Mouse (Mus musculus): ENCODE measurements at regions not wholly inside any gene's neighbourhood (a gene's known extent, or its start where the extent isn't known, plus 50 kb on each side); places are given as distances from the start of the nearest gene placed in this dataset.

DNA sequence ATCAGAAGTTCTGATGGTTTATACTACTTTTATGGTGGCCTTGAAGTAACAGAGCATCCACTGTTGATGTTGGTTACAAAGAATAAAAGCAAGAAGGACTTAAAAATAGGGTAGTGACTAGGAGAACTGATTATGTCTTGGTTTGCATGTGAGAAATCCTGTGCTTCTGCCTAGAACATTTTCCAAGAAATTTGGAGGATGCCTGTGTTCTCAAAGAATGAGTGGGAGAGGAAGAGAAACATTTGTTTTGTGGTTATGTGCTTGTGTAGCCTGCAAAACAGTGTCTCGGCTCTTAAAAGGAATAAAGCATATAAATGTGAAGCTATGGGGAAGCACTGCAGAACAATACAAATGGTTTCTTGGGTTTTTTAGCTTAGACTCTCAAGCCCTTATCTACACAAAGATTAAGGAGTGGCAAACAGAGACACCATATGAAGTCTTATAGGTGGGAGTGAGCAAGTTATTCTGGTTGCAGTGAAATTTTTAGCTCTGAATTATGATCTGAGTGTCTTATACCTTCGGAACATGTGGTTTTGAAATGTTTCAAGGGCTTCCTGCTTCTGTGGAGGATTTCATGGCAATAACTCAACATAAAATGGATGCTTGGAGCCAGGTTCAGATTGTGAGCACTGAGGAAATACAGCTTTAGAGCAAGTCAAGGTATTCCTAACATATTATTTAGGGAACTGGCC, 372.1 kb upstream of the Man1a start:
- DNase-seq (ENCODE audit: low spot score in 2 of 2) = peak in 1 of 2 experiments; percentile 12

- DNase-seq (ENCODE audit: low spot score in 2 of 2) = no peak
These were observed 327.0 kb upstream of the Man1a start for GRCm38 (mm10) chr10:54403223-54403926.

DNA sequence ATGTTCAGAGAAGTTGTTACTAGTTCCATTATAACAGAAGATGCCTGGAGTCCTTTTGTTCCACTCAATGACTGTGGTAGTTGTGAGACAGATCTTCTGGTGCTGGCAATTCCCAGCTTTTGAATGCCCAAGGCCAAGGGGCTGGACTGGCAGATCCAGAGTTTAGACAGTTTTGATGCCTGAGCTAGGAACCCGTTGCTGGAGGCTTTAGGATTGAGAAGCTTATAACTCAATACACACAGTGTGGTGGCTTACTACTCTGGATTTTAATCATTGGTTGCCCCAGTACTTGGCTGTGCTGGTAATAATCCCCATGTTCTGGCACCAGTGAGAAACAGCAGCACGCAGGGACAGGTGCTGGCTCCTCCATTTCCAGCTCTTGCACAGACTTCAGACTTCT, 307.3 kb upstream of the Man1a start:
- no peak for DNase-seq (ENCODE audit: low spot score in 2 of 2)

GRCm38 (mm10) chr10:54381530-54381929, 305.1 kb upstream of the Man1a start:
- DNase-seq (ENCODE audit: low spot score in 2 of 2) = peak; percentile 2 to 3

DNA sequence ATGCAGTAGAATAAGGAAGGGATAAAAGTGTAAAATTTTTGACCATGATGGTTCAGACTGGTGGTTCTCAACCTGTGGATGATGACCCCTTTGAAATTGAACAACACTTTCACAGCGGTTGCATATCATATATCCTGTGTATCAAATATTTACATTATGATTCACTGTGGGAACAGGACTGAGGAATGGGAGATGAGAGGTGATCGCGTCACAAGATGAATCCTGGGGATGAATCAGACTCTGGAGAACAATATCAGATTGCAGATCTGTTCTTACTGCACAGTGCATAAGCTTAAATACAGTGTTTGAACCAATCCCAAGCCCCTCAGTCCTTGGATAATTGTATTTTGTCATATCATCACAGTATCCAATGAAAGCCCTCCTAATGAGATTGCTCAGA, 292.7 kb upstream of the Man1a start:
- DNase-seq (ENCODE audit: low spot score in 2 of 2) = no peak

GRCm38 (mm10) chr10:54365315-54365714, 288.9 kb upstream of the Man1a start:
- DNase-seq (ENCODE audit: low spot score in 2 of 2) = no peak

DNA sequence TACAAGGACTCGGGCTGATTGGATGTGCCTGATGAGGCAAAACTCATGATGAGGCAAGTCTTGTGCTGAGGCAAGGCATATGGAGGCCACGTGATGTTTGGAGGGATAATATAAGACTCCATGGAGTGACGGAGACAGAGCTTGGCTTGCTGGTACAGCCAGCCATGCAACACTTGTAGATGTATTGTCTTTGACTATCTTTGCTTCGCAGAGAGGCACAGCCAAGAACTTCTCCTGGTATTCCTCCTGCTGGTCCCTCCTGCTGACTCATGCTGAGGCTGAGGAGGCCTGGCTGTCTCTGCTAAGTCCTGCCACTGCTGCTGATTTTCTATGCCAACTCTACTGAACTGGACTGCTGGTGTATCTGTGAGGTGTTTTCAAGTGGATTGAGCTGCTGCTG, 260.8 kb upstream of the Man1a start:
- no peak for DNase-seq (ENCODE audit: low spot score in 2 of 2)
